Mouse (Mus musculus) heart, embryonic 15.5 days (tissue): Measurements from ENCODE around the gene Nos1ap. TPM values are rescaled to one million over a fixed set of nuclear protein-coding genes. Genes with fewer than 3 reads are reported as not detected.

Experiments used
- ATAC-seq: fragments of 200-750 bp; cut with Nextera tagmentation; replicated peaks from 2 replicates; pipeline ENCODE4 v1.8.0; 2017; ENCODE audit warnings: low read depth, moderate TSS enrichment; ENCODE audit not compliant: insufficient number of reproducible peaks, insufficient read depth, low FRiP score
- H3K27ac ChIP-seq: fragments of 300-500 bp; sonication (generic); 2 replicates; pipeline ENCODE4 v1.5.1; 2015; ENCODE audit warnings: mild to moderate bottlenecking, inconsistent platforms
- H3K27me3 ChIP-seq: fragments of 300-500 bp; sonication (generic); 2 replicates; pipeline ENCODE4 v1.6.1; 2015; ENCODE audit warnings: inconsistent platforms
- H3K36me3 ChIP-seq: fragments of 300-500 bp; sonication (generic); 2 replicates; pipeline ENCODE4 v1.6.1; 2015; ENCODE audit warnings: mild to moderate bottlenecking, inconsistent platforms
- H3K4me1 ChIP-seq: fragments of 300-500 bp; sonication (generic); replicated peaks from 2 replicates; pipeline ENCODE4 v1.6.1; 2015; ENCODE audit warnings: inconsistent platforms
- H3K4me2 ChIP-seq: fragments of 300-500 bp; sonication (generic); 2 replicates; pipeline ENCODE4 v1.6.1; 2015; ENCODE audit warnings: inconsistent platforms, mild to moderate bottlenecking, moderate library complexity
- H3K4me3 ChIP-seq: fragments of 300-500 bp; sonication (generic); 2 replicates; pipeline ENCODE4 v1.5.1; 2015; ENCODE audit warnings: mild to moderate bottlenecking, inconsistent platforms
- H3K9ac ChIP-seq: fragments of 300-500 bp; sonication (generic); 2 replicates; pipeline ENCODE4 v1.6.1; 2015; ENCODE audit warnings: mild to moderate bottlenecking, inconsistent platforms
- H3K9me3 ChIP-seq: fragments of 300-500 bp; sonication (generic); replicated peaks from 2 replicates; pipeline ENCODE4 v1.6.1; 2016; ENCODE audit warnings: inconsistent platforms
- WGBS: fragments of 180-500 bp; shearing (Covaris S2); methylation state at CpG from one replicate; pipeline ENCODE4 v1.1.7; 2015; ENCODE audit warnings: mixed read lengths; 5-methylcytosine and 5-hydroxymethylcytosine counted together
- polyA plus RNA-seq: library from polyadenylated mRNA; unstranded; fragments of >200 nt; fragmentation: Nextera tagmentation; extraction: Ambion mirVana; gene quantifications from 2 replicates; pipeline ENCODE4 v1.2.1, GENCODE M21; 2015

Gene Nos1ap
- polyA plus RNA-seq, 1 experiment from 2014 or later = 13.7 TPM

GRCm38 (mm10) chr1:170499891-170500290 lies 89.8 kb downstream of the Nos1ap start:
- ATAC-seq = no peak
- Histone ChIP-seq H3K27me3 (no peaks in the 10 kb centered on the region), H3K4me2 (no peak overlapping the region), H3K27ac (no peak overlapping the region), H3K4me1 (peaks cover 70% of the 10 kb centered on the region), H3K36me3 (no peaks in the 10 kb centered on the region), H3K9ac (no peak overlapping the region), H3K9me3 (no peaks in the 10 kb centered on the region), H3K4me3 (no peak overlapping the region)
- 56% methylated on average over 6 of the region's 6 CpGs for WGBS

- H3K27me3 ChIP-seq = no peaks in the 10 kb centered on the region
- H3K4me2 ChIP-seq = no peak overlapping the region
- WGBS = 63% methylated on average over 4 of the region's 4 CpGs
- H3K9me3 ChIP-seq = no peaks in the 10 kb centered on the region
- no peak overlapping the region for H3K4me3 ChIP-seq
- ATAC-seq = no peak
- H3K27ac ChIP-seq = no peak overlapping the region
- H3K9ac ChIP-seq = no peak overlapping the region
- H3K4me1 ChIP-seq = peaks cover 66% of the 10 kb centered on the region
- no peaks in the 10 kb centered on the region for H3K36me3 ChIP-seq
Measured at GRCm38 (mm10) chr1:170499466-170499865, 90.2 kb downstream of the Nos1ap start.

- Histone ChIP-seq H3K4me1 (peaks cover 57% of the 10 kb centered on the region), H3K27ac (no peak overlapping the region), H3K27me3 (no peaks in the 10 kb centered on the region), H3K4me3 (no peak overlapping the region), H3K4me2 (no peak overlapping the region), H3K9ac (no peak overlapping the region), H3K36me3 (no peaks in the 10 kb centered on the region), H3K9me3 (no peaks in the 10 kb centered on the region)
- WGBS = 48% methylated on average over 4 of the region's 4 CpGs
- no peak for ATAC-seq
Measured at GRCm38 (mm10) chr1:170498645-170499044, 91.0 kb downstream of the Nos1ap start.

GRCm38 (mm10) chr1:170496221-170496620 lies 93.4 kb downstream of the Nos1ap start:
- Histone ChIP-seq H3K9me3 (no peaks in the 10 kb centered on the region), H3K36me3 (no peaks in the 10 kb centered on the region), H3K27me3 (no peaks in the 10 kb centered on the region), H3K4me1 (peaks cover 35% of the 10 kb centered on the region), H3K4me2 (no peak overlapping the region), H3K9ac (no peak overlapping the region), H3K27ac (no peak overlapping the region), H3K4me3 (no peak overlapping the region)
- 72% methylated on average over 8 of the region's 8 CpGs for WGBS
- no peak for ATAC-seq

- ATAC-seq = no peak
- no peak overlapping the region for H3K4me2 ChIP-seq
- no peaks in the 10 kb centered on the region for H3K27me3 ChIP-seq
- no peak overlapping the region for H3K27ac ChIP-seq
- H3K4me3 ChIP-seq = no peak overlapping the region
- H3K36me3 ChIP-seq = no peaks in the 10 kb centered on the region
- no peaks in the 10 kb centered on the region for H3K9me3 ChIP-seq
- WGBS = 33% methylated on average over 13 of the region's 13 CpGs
- no peak overlapping the region for H3K9ac ChIP-seq
- H3K4me1 ChIP-seq = peaks cover 33% of the 10 kb centered on the region
Measured at GRCm38 (mm10) chr1:170495538-170496183, 94.0 kb downstream of the Nos1ap start.

- no peaks in the 10 kb centered on the region for H3K27me3 ChIP-seq
- H3K4me2 ChIP-seq = no peak overlapping the region
- no peaks in the 10 kb centered on the region for H3K36me3 ChIP-seq
- no peaks in the 10 kb centered on the region for H3K9me3 ChIP-seq
- H3K4me3 ChIP-seq = no peak overlapping the region
- no peak overlapping the region for H3K27ac ChIP-seq
- H3K9ac ChIP-seq = no peak overlapping the region
- H3K4me1 ChIP-seq = peaks cover 16% of the 10 kb centered on the region
- ATAC-seq = no peak
- 88% methylated on average over 2 of the region's 2 CpGs for WGBS
Measured at GRCm38 (mm10) chr1:170492527-170492926, 97.1 kb downstream of the Nos1ap start.

GRCm38 (mm10) chr1:170492027-170492426 lies 97.6 kb downstream of the Nos1ap start:
- no peak for ATAC-seq
- Histone ChIP-seq H3K4me1 (peaks cover 14% of the 10 kb centered on the region), H3K4me2 (no peak overlapping the region), H3K27ac (no peak overlapping the region), H3K4me3 (no peak overlapping the region), H3K27me3 (no peaks in the 10 kb centered on the region), H3K9me3 (no peaks in the 10 kb centered on the region), H3K9ac (no peak overlapping the region), H3K36me3 (no peaks in the 10 kb centered on the region)
- WGBS = 62% methylated on average over 4 of the region's 4 CpGs

GRCm38 (mm10) chr1:170489936-170490335 lies 99.7 kb downstream of the Nos1ap start:
- Histone ChIP-seq H3K36me3 (no peaks in the 10 kb centered on the region), H3K9me3 (no peaks in the 10 kb centered on the region), H3K27ac (no peak overlapping the region), H3K4me1 (peaks cover 18% of the 10 kb centered on the region), H3K9ac (no peak overlapping the region), H3K4me3 (no peak overlapping the region), H3K4me2 (no peak overlapping the region), H3K27me3 (no peaks in the 10 kb centered on the region)
- WGBS = 58% methylated on average over 7 of the region's 7 CpGs
- ATAC-seq = no peak

GRCm38 (mm10) chr1:170489450-170489849 lies 100.2 kb downstream of the Nos1ap start:
- no peak overlapping the region for H3K4me3 ChIP-seq
- 76% methylated on average over 6 of the region's 6 CpGs for WGBS
- no peak for ATAC-seq
- no peaks in the 10 kb centered on the region for H3K27me3 ChIP-seq
- no peak overlapping the region for H3K9ac ChIP-seq
- H3K27ac ChIP-seq = no peak overlapping the region
- H3K4me2 ChIP-seq = no peak overlapping the region
- peaks cover 19% of the 10 kb centered on the region for H3K4me1 ChIP-seq
- H3K36me3 ChIP-seq = no peaks in the 10 kb centered on the region
- no peaks in the 10 kb centered on the region for H3K9me3 ChIP-seq

GRCm38 (mm10) chr1:170485119-170485518 lies 104.5 kb downstream of the Nos1ap start:
- Histone ChIP-seq H3K27me3 (no peaks in the 10 kb centered on the region), H3K27ac (no peak overlapping the region), H3K36me3 (no peaks in the 10 kb centered on the region), H3K9ac (no peak overlapping the region), H3K4me1 (peaks cover 33% of the 10 kb centered on the region), H3K4me2 (no peak overlapping the region), H3K4me3 (no peak overlapping the region), H3K9me3 (no peaks in the 10 kb centered on the region)
- WGBS = 27% methylated on average over 4 of the region's 4 CpGs
- ATAC-seq = no peak

GRCm38 (mm10) chr1:170482236-170482905 lies 107.3 kb downstream of the Nos1ap start:
- no peak overlapping the region for H3K4me3 ChIP-seq
- peaks cover 52% of the 10 kb centered on the region for H3K4me1 ChIP-seq
- no peaks in the 10 kb centered on the region for H3K36me3 ChIP-seq
- no peaks in the 10 kb centered on the region for H3K27me3 ChIP-seq
- WGBS = 73% methylated on average over 7 of the region's 8 CpGs
- ATAC-seq = no peak
- no peak overlapping the region for H3K27ac ChIP-seq
- H3K9me3 ChIP-seq = no peaks in the 10 kb centered on the region
- H3K9ac ChIP-seq = no peak overlapping the region
- H3K4me2 ChIP-seq = no peak overlapping the region

- Histone ChIP-seq H3K9ac (no peak overlapping the region), H3K4me2 (no peak overlapping the region), H3K4me3 (no peak overlapping the region), H3K27ac (no peak overlapping the region; the same call in 1 of the 2 replicates), H3K27me3 (no peaks in the 10 kb centered on the region), H3K9me3 (no peaks in the 10 kb centered on the region), H3K36me3 (no peaks in the 10 kb centered on the region), H3K4me1 (peaks cover 49% of the 10 kb centered on the region)
- WGBS = 67% methylated on average over 3 of the region's 3 CpGs
- no peak for ATAC-seq
Measured at GRCm38 (mm10) chr1:170481093-170481492, 108.6 kb downstream of the Nos1ap start.
